Mouse (Mus musculus): ENCODE data around the gene 4930452B06Rik. TPM values are rescaled to one million over a fixed set of nuclear protein-coding genes. Genes with fewer than 3 reads are reported as not detected.

Gene 4930452B06Rik
- polyA plus RNA-seq, 1 experiment from 2014 or later, result 12.3 TPM

GRCm38 (mm10) chr14:8459759-8460158 is 206.3 kb downstream of the 4930452B06Rik start:
- Histone ChIP-seq H3K27ac (ENCODE audit: low read depth, low read length) (no peak overlapping the region), H3K9me3 (ENCODE audit: control insufficient read depth, low read length) (no peaks in the 10 kb centered on the region), H3K27me3 (ENCODE audit: control insufficient read depth, insufficient read depth, low read length) (no peaks in the 10 kb centered on the region), H3K9ac (ENCODE audit: low read length) (no peak overlapping the region), H3K4me2 (ENCODE audit: low read depth) (no peak overlapping the region), H3K4me3 (ENCODE audit: low read depth, low read length) (no peak overlapping the region), H3K36me3 (ENCODE audit: control insufficient read depth, insufficient read depth, low read length) (no peaks in the 10 kb centered on the region), H3K4me1 (ENCODE audit: control insufficient read depth, insufficient read depth, low read length) (no peaks in the 10 kb centered on the region)
- 65% methylated on average over 4 of the region's 4 CpGs for WGBS
- no peak for DNase-seq (ENCODE audit: low spot score)
- no peak for ATAC-seq (ENCODE audit: insufficient read depth, low FRiP score, low TSS enrichment)

- Histone ChIP-seq H3K9me3 (ENCODE audit: control insufficient read depth, low read length) (no peaks in the 10 kb centered on the region), H3K9ac (ENCODE audit: low read length) (no peak overlapping the region), H3K27me3 (ENCODE audit: control insufficient read depth, insufficient read depth, low read length) (no peaks in the 10 kb centered on the region), H3K27ac (ENCODE audit: low read depth, low read length) (no peak overlapping the region), H3K4me3 (ENCODE audit: low read depth, low read length) (no peak overlapping the region), H3K4me2 (ENCODE audit: low read depth) (no peak overlapping the region), H3K36me3 (ENCODE audit: control insufficient read depth, insufficient read depth, low read length) (no peaks in the 10 kb centered on the region), H3K4me1 (ENCODE audit: control insufficient read depth, insufficient read depth, low read length) (no peaks in the 10 kb centered on the region)
- WGBS, result 93% methylated on average over 4 of the region's 4 CpGs
- DNase-seq (ENCODE audit: low spot score) (no peak), ATAC-seq (ENCODE audit: insufficient read depth, low FRiP score, low TSS enrichment) (no peak)
Observed at GRCm38 (mm10) chr14:8451117-8451516, 214.9 kb downstream of the 4930452B06Rik start.

- Histone ChIP-seq H3K9ac (ENCODE audit: low read length) (no peak overlapping the region), H3K4me3 (ENCODE audit: low read depth, low read length) (no peak overlapping the region), H3K27me3 (ENCODE audit: control insufficient read depth, insufficient read depth, low read length) (no peaks in the 10 kb centered on the region), H3K4me2 (ENCODE audit: low read depth) (no peak overlapping the region), H3K36me3 (ENCODE audit: control insufficient read depth, insufficient read depth, low read length) (no peaks in the 10 kb centered on the region), H3K9me3 (ENCODE audit: control insufficient read depth, low read length) (no peaks in the 10 kb centered on the region), H3K27ac (ENCODE audit: low read depth, low read length) (no peak overlapping the region), H3K4me1 (ENCODE audit: control insufficient read depth, insufficient read depth, low read length) (no peaks in the 10 kb centered on the region)
- 88% methylated on average over 6 of the region's 6 CpGs for WGBS
- DNase-seq (ENCODE audit: low spot score) (no peak), ATAC-seq (ENCODE audit: insufficient read depth, low FRiP score, low TSS enrichment) (no peak)
Observed at GRCm38 (mm10) chr14:8450342-8450741, 215.7 kb downstream of the 4930452B06Rik start.

GRCm38 (mm10) chr14:8449299-8449698 is 216.7 kb downstream of the 4930452B06Rik start:
- Histone ChIP-seq H3K27ac (ENCODE audit: low read depth, low read length) (no peak overlapping the region), H3K4me3 (ENCODE audit: low read depth, low read length) (no peak overlapping the region), H3K36me3 (ENCODE audit: control insufficient read depth, insufficient read depth, low read length) (no peaks in the 10 kb centered on the region), H3K27me3 (ENCODE audit: control insufficient read depth, insufficient read depth, low read length) (no peaks in the 10 kb centered on the region), H3K4me2 (ENCODE audit: low read depth) (no peak overlapping the region), H3K9me3 (ENCODE audit: control insufficient read depth, low read length) (no peaks in the 10 kb centered on the region), H3K9ac (ENCODE audit: low read length) (no peak overlapping the region), H3K4me1 (ENCODE audit: control insufficient read depth, insufficient read depth, low read length) (no peaks in the 10 kb centered on the region)
- ATAC-seq (ENCODE audit: insufficient read depth, low FRiP score, low TSS enrichment) (no peak), DNase-seq (ENCODE audit: low spot score) (no peak)

DNA sequence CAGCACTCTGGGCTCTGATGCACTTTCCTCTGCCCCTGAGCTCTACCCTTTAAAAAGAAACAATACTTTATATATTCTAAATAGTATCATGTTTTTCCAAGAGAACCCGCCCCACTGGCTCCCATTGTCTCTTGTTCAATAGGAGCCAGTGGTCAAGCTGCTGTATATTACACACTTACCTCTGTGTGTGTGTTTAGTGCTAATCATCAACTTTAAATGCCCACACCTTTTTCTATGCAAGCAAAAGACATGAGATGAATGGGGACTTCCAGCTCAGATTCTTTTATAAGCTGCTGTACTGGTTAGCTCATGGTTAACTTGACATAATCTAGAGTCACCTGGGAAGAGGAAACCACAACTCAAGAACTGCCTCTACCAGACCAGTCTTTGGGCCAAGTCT is 218.7 kb downstream of the 4930452B06Rik start:
- WGBS, result 94% methylated on average over 1 of the region's 1 CpGs

GRCm38 (mm10) chr14:8444363-8444762 is 221.7 kb downstream of the 4930452B06Rik start:
- Histone ChIP-seq H3K4me3 (ENCODE audit: low read depth, low read length) (no peak overlapping the region), H3K4me2 (ENCODE audit: low read depth) (no peak overlapping the region), H3K27ac (ENCODE audit: low read depth, low read length) (no peak overlapping the region), H3K36me3 (ENCODE audit: control insufficient read depth, insufficient read depth, low read length) (no peaks in the 10 kb centered on the region), H3K9me3 (ENCODE audit: control insufficient read depth, low read length) (no peaks in the 10 kb centered on the region), H3K4me1 (ENCODE audit: control insufficient read depth, insufficient read depth, low read length) (no peaks in the 10 kb centered on the region), H3K27me3 (ENCODE audit: control insufficient read depth, insufficient read depth, low read length) (no peaks in the 10 kb centered on the region), H3K9ac (ENCODE audit: low read length) (no peak overlapping the region)
- DNase-seq (ENCODE audit: low spot score) (no peak), ATAC-seq (ENCODE audit: insufficient read depth, low FRiP score, low TSS enrichment) (no peak)
- WGBS, result 91% methylated on average over 2 of the region's 2 CpGs

More for the DNA sequence above, 218.7 kb downstream of the 4930452B06Rik start:
- no peaks in the 10 kb centered on the region for H3K4me1 ChIP-seq (ENCODE audit: control insufficient read depth, insufficient read depth, low read length)
- no peaks in the 10 kb centered on the region for H3K36me3 ChIP-seq (ENCODE audit: control insufficient read depth, insufficient read depth, low read length)
- H3K27me3 ChIP-seq (ENCODE audit: control insufficient read depth, insufficient read depth, low read length), result no peaks in the 10 kb centered on the region
- no peak overlapping the region for H3K4me2 ChIP-seq (ENCODE audit: low read depth)
- no peak for ATAC-seq (ENCODE audit: insufficient read depth, low FRiP score, low TSS enrichment)
- no peak overlapping the region for H3K27ac ChIP-seq (ENCODE audit: low read depth, low read length)
- H3K9ac ChIP-seq (ENCODE audit: low read length), result no peak overlapping the region
- no peak overlapping the region for H3K4me3 ChIP-seq (ENCODE audit: low read depth, low read length)
- no peaks in the 10 kb centered on the region for H3K9me3 ChIP-seq (ENCODE audit: control insufficient read depth, low read length)
- DNase-seq (ENCODE audit: low spot score), result no peak

- ATAC-seq (ENCODE audit: insufficient read depth, low FRiP score, low TSS enrichment) (no peak), DNase-seq (ENCODE audit: low spot score) (no peak)
- no peak overlapping the region for H3K4me3 ChIP-seq (ENCODE audit: low read depth, low read length)
- H3K36me3 ChIP-seq (ENCODE audit: control insufficient read depth, insufficient read depth, low read length), result no peaks in the 10 kb centered on the region
- no peak overlapping the region for H3K9ac ChIP-seq (ENCODE audit: low read length)
- no peaks in the 10 kb centered on the region for H3K27me3 ChIP-seq (ENCODE audit: control insufficient read depth, insufficient read depth, low read length)
- no peak overlapping the region for H3K4me2 ChIP-seq (ENCODE audit: low read depth)
- no peak overlapping the region for H3K27ac ChIP-seq (ENCODE audit: low read depth, low read length)
- 75% methylated on average over 3 of the region's 3 CpGs for WGBS
- H3K4me1 ChIP-seq (ENCODE audit: control insufficient read depth, insufficient read depth, low read length), result no peaks in the 10 kb centered on the region
- no peaks in the 10 kb centered on the region for H3K9me3 ChIP-seq (ENCODE audit: control insufficient read depth, low read length)
Observed at GRCm38 (mm10) chr14:8442691-8443090, 223.3 kb downstream of the 4930452B06Rik start.

DNA sequence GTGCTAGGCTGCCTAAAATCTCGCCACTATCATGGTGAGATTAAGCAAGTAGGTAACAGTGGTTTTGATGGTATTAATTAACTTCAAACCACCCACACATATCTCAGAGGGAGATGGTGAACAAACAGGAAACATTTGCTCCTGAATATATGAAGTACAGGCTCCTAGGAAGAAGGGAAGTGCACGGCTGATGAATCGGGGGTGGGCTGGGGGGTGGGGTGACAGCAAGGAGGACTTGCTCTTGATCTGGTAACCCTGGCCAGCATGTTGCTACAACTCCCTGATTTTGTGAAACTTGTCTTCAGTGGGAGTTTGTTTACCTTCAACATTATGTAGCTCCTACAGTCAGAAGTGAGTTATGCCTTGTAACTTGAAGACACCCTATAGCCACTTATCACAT is 224.4 kb downstream of the 4930452B06Rik start:
- no peak overlapping the region for H3K27ac ChIP-seq (ENCODE audit: low read depth, low read length)
- H3K27me3 ChIP-seq (ENCODE audit: control insufficient read depth, insufficient read depth, low read length), result no peaks in the 10 kb centered on the region
- 76% methylated on average over 3 of the region's 3 CpGs for WGBS
- ATAC-seq (ENCODE audit: insufficient read depth, low FRiP score, low TSS enrichment), result no peak
- DNase-seq (ENCODE audit: low spot score), result no peak
- no peak overlapping the region for H3K4me2 ChIP-seq (ENCODE audit: low read depth)
- H3K9ac ChIP-seq (ENCODE audit: low read length), result no peak overlapping the region
- H3K4me1 ChIP-seq (ENCODE audit: control insufficient read depth, insufficient read depth, low read length), result no peaks in the 10 kb centered on the region
- H3K36me3 ChIP-seq (ENCODE audit: control insufficient read depth, insufficient read depth, low read length), result no peaks in the 10 kb centered on the region
- H3K4me3 ChIP-seq (ENCODE audit: low read depth, low read length), result no peak overlapping the region
- H3K9me3 ChIP-seq (ENCODE audit: control insufficient read depth, low read length), result no peaks in the 10 kb centered on the region

GRCm38 (mm10) chr14:8430611-8431230 is 235.3 kb downstream of the 4930452B06Rik start:
- Histone ChIP-seq H3K27ac (ENCODE audit: low read depth, low read length) (no peak overlapping the region), H3K4me1 (ENCODE audit: control insufficient read depth, insufficient read depth, low read length) (no peaks in the 10 kb centered on the region), H3K9me3 (ENCODE audit: control insufficient read depth, low read length) (no peaks in the 10 kb centered on the region), H3K36me3 (ENCODE audit: control insufficient read depth, insufficient read depth, low read length) (no peaks in the 10 kb centered on the region), H3K9ac (ENCODE audit: low read length) (no peak overlapping the region), H3K4me2 (ENCODE audit: low read depth) (no peak overlapping the region), H3K4me3 (ENCODE audit: low read depth, low read length) (no peak overlapping the region), H3K27me3 (ENCODE audit: control insufficient read depth, insufficient read depth, low read length) (no peaks in the 10 kb centered on the region)
- DNase-seq (ENCODE audit: low spot score) (no peak), ATAC-seq (ENCODE audit: insufficient read depth, low FRiP score, low TSS enrichment) (no peak)
- WGBS, result 78% methylated on average over 6 of the region's 6 CpGs
